Mouse (Mus musculus) thymus, adult 2 months (tissue): ENCODE data around the gene Srrm2.

Source experiments
- CTCF ChIP-seq: fragments of 200-500 bp; IDR thresholded peaks from 2 replicates; pipeline ENCODE4 v1.5.1; 2012; ENCODE audit warnings: mild to moderate bottlenecking, control low read depth, low read length, moderate library complexity, borderline replicate concordance; ENCODE audit not compliant: control insufficient read depth, poor library complexity, insufficient read depth; ENCODE audit errors: extremely low read depth
- POLR2A ChIP-seq: fragments of 200-500 bp; IDR thresholded peaks from 2 replicates; pipeline ENCODE4 v1.6.1; 2012; ENCODE audit warnings: mild to moderate bottlenecking, low read length, control low read depth, moderate library complexity; ENCODE audit not compliant: control insufficient read depth, poor library complexity, insufficient read depth; ENCODE audit errors: extremely low read depth

DNA sequence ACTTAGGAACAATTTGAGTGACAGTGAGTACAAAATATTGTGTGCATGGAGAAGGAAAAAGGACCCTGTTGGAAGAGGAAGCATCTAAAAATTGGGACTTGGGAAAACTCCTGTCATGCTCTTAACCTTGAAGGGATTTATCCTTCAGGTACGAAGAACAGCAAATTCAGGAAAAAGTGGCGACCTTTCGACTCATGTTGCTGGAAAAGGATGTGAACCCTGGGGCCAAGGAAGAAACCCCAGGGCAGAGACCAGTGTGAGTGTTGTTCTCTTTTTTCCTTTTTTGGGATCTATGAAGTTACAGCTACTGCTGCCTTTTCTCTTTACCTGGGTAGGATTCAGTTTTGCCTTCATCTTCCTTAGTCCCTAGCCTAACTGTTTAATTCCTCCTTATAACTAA lies 17.6 kb downstream of the Srrm2 start:
- TF ChIP-seq POLR2A, result no peak
- no peak for TF ChIP-seq CTCF
